Mouse (Mus musculus) cerebellum, adult 2 months (tissue): Measurements from ENCODE around the gene Srp54a. TPM values are rescaled to one million over a fixed set of nuclear protein-coding genes. Genes with fewer than 3 reads are reported as not detected.
"Not testable (repeated sequence)": the region's sequence is repeated elsewhere in the genome, so short reads cannot be mapped to it uniquely, and the experiment has no call there.

ENCODE experiments used
- DNase-seq, 2 experiments: peaks; one replicate each; pipeline ENCODE4 v3.0.0; 2021
- H3K27ac ChIP-seq: fragments of 200-500 bp; 2 replicates; pipeline ENCODE4 v1.5.1; 2012; ENCODE audit warnings: low read length, control low read depth, inconsistent platforms; ENCODE audit not compliant: insufficient read depth
- H3K27me3 ChIP-seq: fragments of 200-500 bp; 2 replicates; pipeline ENCODE4 v1.6.1; 2012; ENCODE audit warnings: inconsistent platforms, mild to moderate bottlenecking, low read length, moderate library complexity; ENCODE audit not compliant: control insufficient read depth, insufficient read depth
- H3K4me1 ChIP-seq: fragments of 200-500 bp; 2 replicates; pipeline ENCODE4 v1.6.1; 2011; ENCODE audit warnings: low read length; ENCODE audit not compliant: control insufficient read depth, insufficient read depth
- H3K4me3 ChIP-seq: fragments of 200-500 bp; replicated peaks from 2 replicates; pipeline ENCODE3; 2011; ENCODE audit warnings: mild to moderate bottlenecking, low read depth, low read length, control low read depth; ENCODE audit not compliant: insufficient read depth
- CTCF ChIP-seq: fragments of 200-500 bp; IDR thresholded peaks from 2 replicates; pipeline ENCODE4 v1.5.1; 2011; ENCODE audit warnings: low read depth, mild to moderate bottlenecking, control low read depth, low read length, moderate library complexity, borderline replicate concordance; ENCODE audit not compliant: insufficient read depth
- POLR2A ChIP-seq: fragments of 200-500 bp; IDR thresholded peaks from 2 replicates; pipeline ENCODE4 v1.6.1; 2011; ENCODE audit warnings: low read length, control low read depth, borderline replicate concordance; ENCODE audit not compliant: insufficient read depth
- WGBS: fragments of 180-500 bp; shearing (Covaris S2); methylation state at CpG from one replicate; pipeline ENCODE4 v1.1.7; 2018; 5-methylcytosine and 5-hydroxymethylcytosine counted together
- polyA plus RNA-seq: library from polyadenylated mRNA; depleted of rRNA; stranded (reverse); fragments of >200 nt; gene quantifications from 2 replicates; pipeline ENCODE4 v1.2.3, GENCODE M21; 2012; rRNA removed

The Srp54a gene
- polyA plus RNA-seq, result 70.1 and 79.4 TPM in 2 replicates

- Histone ChIP-seq H3K4me3 (peak within 1 kb of the TSS; percentile 56), H3K27ac (peak within 1 kb of the TSS; percentile 81; the same call in 1 of the 2 replicates)
- H3K4me1 ChIP-seq, H3K27me3 ChIP-seq: not testable (repeated sequence)
- TF ChIP-seq POLR2A, result peak; percentile 52; the same call in 1 of the 2 replicates
- peak; percentile 94 to 95 for DNase-seq
- WGBS, result under 1% methylated on average over 60 of the region's 60 CpGs
Measured at GRCm38 (mm10) chr12:55079726-55080600, at the start of gene Srp54a, which contains the start of gene 2700097O09Rik. Gene Srp54a, plus strand, starts transcription at chr12:55080262. Gene 2700097O09Rik, minus strand, starts transcription at chr12:55080110.

- TF ChIP-seq CTCF (no peak), POLR2A (no peak)
- no peaks in the 10 kb centered on the region for H3K27me3 ChIP-seq
- no peaks in the 10 kb centered on the region for H3K4me1 ChIP-seq
- DNase-seq, result no peak
- 86% methylated on average over 15 of the region's 15 CpGs for whole genome bisulfite sequencing
- no peak overlapping the region for H3K4me3 ChIP-seq
- no peak overlapping the region for H3K27ac ChIP-seq
Measured at GRCm38 (mm10) chr12:55041011-55041410, 39.1 kb upstream of the Srp54a start.

GRCm38 (mm10) chr12:55049731-55050353 is 30.2 kb upstream of the Srp54a start:
- Histone ChIP-seq H3K4me3 (no peak overlapping the region), H3K27me3 (no peaks in the 10 kb centered on the region), H3K27ac (no peak overlapping the region), H3K4me1 (no peaks in the 10 kb centered on the region)
- no peak for TF ChIP-seq POLR2A
- DNase-seq, result no peak
- 92% methylated on average over 8 of the region's 8 CpGs for WGBS

GRCm38 (mm10) chr12:55051210-55052173 is 28.6 kb upstream of the Srp54a start:
- no peak for DNase-seq
- Histone ChIP-seq H3K27ac (no peak overlapping the region), H3K4me1 (no peaks in the 10 kb centered on the region), H3K27me3 (no peaks in the 10 kb centered on the region), H3K4me3 (no peak overlapping the region)
- 95% methylated on average over 8 of the region's 8 CpGs for WGBS
- no peak for TF ChIP-seq POLR2A
- no peak for TF ChIP-seq CTCF

GRCm38 (mm10) chr12:55053267-55053666 is 26.8 kb upstream of the Srp54a start:
- no peak overlapping the region for H3K4me3 ChIP-seq
- no peaks in the 10 kb centered on the region for H3K4me1 ChIP-seq
- no peak for DNase-seq
- no peaks in the 10 kb centered on the region for H3K27me3 ChIP-seq
- TF ChIP-seq CTCF (no peak), POLR2A (no peak)
- WGBS, result 90% methylated on average over 7 of the region's 7 CpGs
- H3K27ac ChIP-seq, result no peak overlapping the region

- DNase-seq, result no peak
- 96% methylated on average over 2 of the region's 2 CpGs for WGBS
- H3K27ac ChIP-seq, result no peak overlapping the region
- no peaks in the 10 kb centered on the region for H3K4me1 ChIP-seq
- no peak overlapping the region for H3K4me3 ChIP-seq
- no peaks in the 10 kb centered on the region for H3K27me3 ChIP-seq
- TF ChIP-seq CTCF (no peak), POLR2A (no peak)
Measured at GRCm38 (mm10) chr12:55054551-55055241, 25.4 kb upstream of the Srp54a start.

- no peaks in the 10 kb centered on the region for H3K4me1 ChIP-seq
- 76% methylated on average over 2 of the region's 2 CpGs for WGBS
Measured at GRCm38 (mm10) chr12:55056703-55057102, 23.4 kb upstream of the Srp54a start.

More at GRCm38 (mm10) chr12:55056703-55057102, 23.4 kb upstream of the Srp54a start:
- H3K27me3 ChIP-seq, result no peaks in the 10 kb centered on the region
- DNase-seq, result no peak
- no peak overlapping the region for H3K27ac ChIP-seq
- H3K4me3 ChIP-seq, result no peak overlapping the region
- TF ChIP-seq POLR2A, result no peak
- no peak for TF ChIP-seq CTCF
